Mouse (Mus musculus) gastrocnemius, postnatal 25 days (tissue): Measurements from ENCODE around the gene Phf7. TPM values are rescaled to one million over a fixed set of nuclear protein-coding genes. Genes with fewer than 3 reads are reported as not detected.

Experiments
- DNase-seq: peaks from one replicate; pipeline ENCODE4 v3.0.0; 2022
- total RNA-seq, 2 experiments: library from RNA; stranded (reverse); gene quantifications; 1 replicate in 1 of 2; 2 replicates in 1 of 2; pipeline ENCODE4 v1.2.3; 2021

Gene Phf7
- total RNA-seq, 2 experiments from 2014 or later: 5.2 to 6.3 TPM

GRCm38 (mm10) chr14:31233070-31233995 lies 17.8 kb downstream of the Phf7 start:
- peak; percentile 27 for DNase-seq

GRCm38 (mm10) chr14:31232404-31233069 lies 18.6 kb downstream of the Phf7 start:
- peak; percentile 38 for DNase-seq

GRCm38 (mm10) chr14:31230442-31230841 lies 20.7 kb downstream of the Phf7 start:
- DNase-seq: no peak

- no peak for DNase-seq
Measured at GRCm38 (mm10) chr14:31228234-31228633, 22.9 kb downstream of the Phf7 start.

- no peak for DNase-seq
Measured at GRCm38 (mm10) chr14:31226978-31227377, 24.1 kb downstream of the Phf7 start.

- peak; percentile 42 for DNase-seq
Measured at GRCm38 (mm10) chr14:31217666-31218065, 33.5 kb downstream of the Phf7 start, which contains the start of gene Sema3g. Gene Sema3g (plus strand): TSS chr14:31217860.

- no peak for DNase-seq
Measured at GRCm38 (mm10) chr14:31216846-31217245, 34.3 kb downstream of the Phf7 start, which contains the start of gene Nisch. Gene Nisch (minus strand): TSS chr14:31216946.

- DNase-seq: no peak
Measured at GRCm38 (mm10) chr14:31215157-31216002, 35.7 kb downstream of the Phf7 start.

GRCm38 (mm10) chr14:31214684-31215083 lies 36.4 kb downstream of the Phf7 start:
- DNase-seq: no peak

GRCm38 (mm10) chr14:31213868-31214267 lies 37.2 kb downstream of the Phf7 start:
- no peak for DNase-seq

- no peak for DNase-seq
Measured at GRCm38 (mm10) chr14:31212499-31212898, 38.6 kb downstream of the Phf7 start.

GRCm38 (mm10) chr14:31211854-31212253 lies 39.3 kb downstream of the Phf7 start:
- DNase-seq: no peak

GRCm38 (mm10) chr14:31209133-31209557 lies 42.0 kb downstream of the Phf7 start:
- DNase-seq: no peak

- no peak for DNase-seq
Measured at GRCm38 (mm10) chr14:31208084-31208483, 43.0 kb downstream of the Phf7 start, which contains the start of gene Tnnc1. Gene Tnnc1 (plus strand): TSS chr14:31208312.

- no peak for DNase-seq
Measured at GRCm38 (mm10) chr14:31207070-31207830, 43.9 kb downstream of the Phf7 start.

- DNase-seq: peak; percentile 94
Measured at GRCm38 (mm10) chr14:31206472-31206981, 44.6 kb downstream of the Phf7 start.

- DNase-seq: peak; percentile 40
Measured at GRCm38 (mm10) chr14:31205562-31206467, 45.3 kb downstream of the Phf7 start.

GRCm38 (mm10) chr14:31205244-31205561 lies 45.9 kb downstream of the Phf7 start:
- DNase-seq: no peak

GRCm38 (mm10) chr14:31204844-31205243 lies 46.3 kb downstream of the Phf7 start:
- no peak for DNase-seq

GRCm38 (mm10) chr14:31200038-31200437 lies 51.1 kb downstream of the Phf7 start:
- DNase-seq: no peak
